In genomic region chr3:31061786-31062120, GRCm38 (mm10) we compare ENCODE assay signal across 11 mouse cellular contexts. TPM values are rescaled to one million over a fixed set of nuclear protein-coding genes. Genes with fewer than 3 reads are reported as not detected.
DNase-seq lines count a peak whose midpoint lies in the region; TF ChIP-seq lines count a peak whose summit lies in the region.
"Had no signal": no experiment of that assay in that cellular context is flagged by ENCODE, and none has a peak within 500 bp of the region (broad histone marks: within the 10 kb centered on the region; RNA-seq: fewer than 3 reads in every experiment).

No protein-coding gene starts in this region.

- H3K27ac ChIP-seq in left cerebral cortex, adult 2 months = no peak overlapping the region
- no peak overlapping the region for H3K27ac ChIP-seq in liver, adult 2 months (replicated peaks; ENCODE audit: insufficient read depth, low read depth, low read length)
- H3K27ac ChIP-seq: embryonic facial prominence, embryonic 15.5 days; heart, embryonic 10.5 days; limb, embryonic 12.5 days had no signal

- peak; percentile 6 for TF ChIP-seq CTCF in left cerebral cortex, adult 2 months (IDR thresholded peaks at IDR 0.05)
- peak; percentile 31 for TF ChIP-seq CTCF in liver, adult 2 months (IDR thresholded peaks at IDR 0.05; ENCODE audit: low read depth, low read length)

- intact Hi-C loops in left cerebral cortex, adult 2 months (cut with DNase I) = no loop called here
- intact Hi-C loops in left cerebral cortex, postnatal 36 days (cut with DNase I) = no loop called here

- H3K79me2 ChIP-seq in liver, adult 2 months (ENCODE audit: control insufficient read depth, insufficient read depth, low read length) = no peaks in the 10 kb centered on the region

- WGBS in liver, adult 2 months = 74% methylated on average over 4 of the region's 4 CpGs

- DNase-seq in left cerebral cortex, adult 2 months (ENCODE audit: extremely low spot score in 1 of 2, low spot score in 2 of 2) = no peak
- no peak for DNase-seq in left cerebral cortex, adult 11 months (ENCODE audit: low spot score)
- peak; percentile 31 for DNase-seq in WW6 (ENCODE audit: low read depth, low spot score)
- no peak for DNase-seq in liver, adult 2 months (ENCODE audit: extremely low read depth, low read depth, low spot score)
- peak; percentile 37 to 48 for DNase-seq in spleen, postnatal 36 days (ENCODE audit: low spot score in 2 of 2)
- no peak for DNase-seq in cerebellum, postnatal 14 days
- DNase-seq in embryo, embryonic 11 days = no peak
- DNase-seq in left cerebral cortex, postnatal 36 days (ENCODE audit: low spot score in 2 of 2) = no peak

- TF ChIP-seq POLR2A in liver, adult 2 months (IDR thresholded peaks at IDR 0.05; ENCODE audit: extremely low read depth, insufficient read depth, low read length) = no peak

- H3K9ac ChIP-seq in liver, adult 2 months (ENCODE audit: low read depth, low read length) = no peak overlapping the region
- H3K9ac ChIP-seq: embryonic facial prominence, embryonic 15.5 days; limb, embryonic 12.5 days had no signal

- H3K4me1 ChIP-seq in liver, adult 2 months (ENCODE audit: control insufficient read depth, insufficient read depth, low read length) = no peaks in the 10 kb centered on the region
- H3K4me1 ChIP-seq: heart, embryonic 10.5 days; limb, embryonic 12.5 days had no signal

- H3K4me3 ChIP-seq in left cerebral cortex, adult 2 months = no peak overlapping the region
- H3K4me3 ChIP-seq in liver, adult 2 months (ENCODE audit: insufficient read depth, low read depth, low read length) = no peak overlapping the region
- H3K4me3 ChIP-seq: embryonic facial prominence, embryonic 15.5 days; heart, embryonic 10.5 days; limb, embryonic 12.5 days had no signal

- no peaks in the 10 kb centered on the region for H3K36me3 ChIP-seq in liver, adult 2 months (ENCODE audit: control insufficient read depth, insufficient read depth, low read length)
- H3K36me3 ChIP-seq: embryonic facial prominence, embryonic 15.5 days; heart, embryonic 10.5 days; limb, embryonic 12.5 days had no signal

- no peaks in the 10 kb centered on the region for H3K27me3 ChIP-seq in liver, adult 2 months (ENCODE audit: control insufficient read depth, insufficient read depth, low read length)
- H3K27me3 ChIP-seq: embryonic facial prominence, embryonic 15.5 days; limb, embryonic 12.5 days had no signal

RNA-seq across cellular contexts. Expression of gene Skil, which starts 33.1 kb away (rescaled TPM):
- 10 to 100 TPM; 65.8 to 68.1 TPM for total RNA-seq in left cerebral cortex, adult 2 months (2021)
- total RNA-seq in liver, adult 2 months (2014; rRNA removed) = 5.8 and 6.9 TPM in 2 replicates
- polyA plus RNA-seq in liver, adult 2 months (2012; rRNA removed) = 1.7 and 2.0 TPM in 2 replicates
- total RNA-seq in left cerebral cortex, postnatal 36 days (2021) = 10 to 100 TPM; 59.6 to 59.7 TPM

Comparison
In these comparisons a context has a peak if more than half of its experiments do, and no peak if none do; other contexts are left out.
1. DNase-seq: peak in WW6 (single experiment) and spleen, postnatal 36 days (2 of 2); none in left cerebral cortex, adult 2 months (0 of 2), left cerebral cortex, adult 11 months (single experiment), liver, adult 2 months (single experiment), cerebellum, postnatal 14 days (0 of 2), embryo, embryonic 11 days (single experiment) and left cerebral cortex, postnatal 36 days (0 of 2).